Mouse (Mus musculus): ENCODE measurements around the gene Olfr311. TPM values are rescaled to one million over a fixed set of nuclear protein-coding genes. Genes with fewer than 3 reads are reported as not detected.
"Not testable (repeated sequence)": the region's sequence is repeated elsewhere in the genome, so short reads cannot be mapped to it uniquely, and the experiment has no call there.

The Olfr311 gene
- polyA plus RNA-seq (2015; fragmentation: Nextera tagmentation; extraction: Ambion mirVana) = not detected in 2 replicates

GRCm38 (mm10) chr11:58838951-58839350 is at the start of gene Olfr311:
Gene Olfr311, plus strand, starts transcription at chr11:58839251.
- not testable (repeated sequence) for H3K4me3 ChIP-seq (ENCODE audit: low read length); H3K4me2 ChIP-seq (replicated peaks; ENCODE audit: low read depth, low read length); H3K9ac ChIP-seq (replicated peaks; ENCODE audit: low read length); H3K9me3 ChIP-seq (ENCODE audit: low read length); H3K36me3 ChIP-seq (ENCODE audit: insufficient read depth, low read length); H3K4me1 ChIP-seq (ENCODE audit: insufficient read depth, low read length); H3K27me3 ChIP-seq (ENCODE audit: insufficient read depth, low read length); ATAC-seq (ENCODE audit: low FRiP score, low TSS enrichment); H3K27ac ChIP-seq (ENCODE audit: low read length)

- no peaks in the 10 kb centered on the region for H3K27me3 ChIP-seq (ENCODE audit: insufficient read depth, low read length)
- no peak overlapping the region for H3K4me2 ChIP-seq (replicated peaks; ENCODE audit: low read depth, low read length)
- no peak overlapping the region for H3K27ac ChIP-seq (ENCODE audit: low read length)
- H3K9me3 ChIP-seq (ENCODE audit: low read length) = no peaks in the 10 kb centered on the region
- H3K4me1 ChIP-seq (ENCODE audit: insufficient read depth, low read length) = no peaks in the 10 kb centered on the region
- WGBS = 28% methylated on average over 3 of the region's 3 CpGs
- no peak for ATAC-seq (ENCODE audit: low FRiP score, low TSS enrichment)
- H3K4me3 ChIP-seq (ENCODE audit: low read length) = no peak overlapping the region
- H3K9ac ChIP-seq (replicated peaks; ENCODE audit: low read length) = no peak overlapping the region
- no peaks in the 10 kb centered on the region for H3K36me3 ChIP-seq (ENCODE audit: insufficient read depth, low read length)
Observed at GRCm38 (mm10) chr11:58789532-58789931, 49.5 kb upstream of the Olfr311 start.

- Histone ChIP-seq H3K4me1 (ENCODE audit: insufficient read depth, low read length) (no peaks in the 10 kb centered on the region), H3K36me3 (ENCODE audit: insufficient read depth, low read length) (no peaks in the 10 kb centered on the region), H3K4me2 (replicated peaks; ENCODE audit: low read depth, low read length) (no peak overlapping the region), H3K9me3 (ENCODE audit: low read length) (no peaks in the 10 kb centered on the region), H3K27me3 (ENCODE audit: insufficient read depth, low read length) (no peaks in the 10 kb centered on the region), H3K27ac (ENCODE audit: low read length) (no peak overlapping the region), H3K9ac (replicated peaks; ENCODE audit: low read length) (no peak overlapping the region), H3K4me3 (ENCODE audit: low read length) (no peak overlapping the region)
- ATAC-seq (ENCODE audit: low FRiP score, low TSS enrichment) = no peak
- WGBS = 50% methylated on average over 2 of the region's 2 CpGs
Observed at GRCm38 (mm10) chr11:58790053-58790452, 49.0 kb upstream of the Olfr311 start.

GRCm38 (mm10) chr11:58790646-58791045 is 48.4 kb upstream of the Olfr311 start:
- Histone ChIP-seq H3K27ac (ENCODE audit: low read length) (no peak overlapping the region), H3K27me3 (ENCODE audit: insufficient read depth, low read length) (no peaks in the 10 kb centered on the region), H3K9me3 (ENCODE audit: low read length) (no peaks in the 10 kb centered on the region), H3K4me1 (ENCODE audit: insufficient read depth, low read length) (no peaks in the 10 kb centered on the region), H3K4me2 (replicated peaks; ENCODE audit: low read depth, low read length) (no peak overlapping the region), H3K36me3 (ENCODE audit: insufficient read depth, low read length) (no peaks in the 10 kb centered on the region), H3K9ac (replicated peaks; ENCODE audit: low read length) (no peak overlapping the region), H3K4me3 (ENCODE audit: low read length) (no peak overlapping the region)
- ATAC-seq (ENCODE audit: low FRiP score, low TSS enrichment) = no peak
- WGBS = 75% methylated on average over 6 of the region's 6 CpGs

- H3K9me3 ChIP-seq (ENCODE audit: low read length) = no peaks in the 10 kb centered on the region
- H3K36me3 ChIP-seq (ENCODE audit: insufficient read depth, low read length) = no peaks in the 10 kb centered on the region
- H3K4me2 ChIP-seq (replicated peaks; ENCODE audit: low read depth, low read length) = no peak overlapping the region
- no peak overlapping the region for H3K9ac ChIP-seq (replicated peaks; ENCODE audit: low read length)
- no peak for ATAC-seq (ENCODE audit: low FRiP score, low TSS enrichment)
- 81% methylated on average over 1 of the region's 2 CpGs for WGBS
- no peak overlapping the region for H3K27ac ChIP-seq (ENCODE audit: low read length)
- no peaks in the 10 kb centered on the region for H3K4me1 ChIP-seq (ENCODE audit: insufficient read depth, low read length)
- no peaks in the 10 kb centered on the region for H3K27me3 ChIP-seq (ENCODE audit: insufficient read depth, low read length)
- H3K4me3 ChIP-seq (ENCODE audit: low read length) = no peak overlapping the region
Observed at GRCm38 (mm10) chr11:58795856-58796255, 43.2 kb upstream of the Olfr311 start.

GRCm38 (mm10) chr11:58796850-58797249 is 42.2 kb upstream of the Olfr311 start:
- H3K4me2 ChIP-seq (replicated peaks; ENCODE audit: low read depth, low read length) = no peak overlapping the region
- 68% methylated on average over 7 of the region's 7 CpGs for WGBS
- H3K27ac ChIP-seq (ENCODE audit: low read length) = no peak overlapping the region
- H3K9ac ChIP-seq (replicated peaks; ENCODE audit: low read length) = no peak overlapping the region
- no peaks in the 10 kb centered on the region for H3K27me3 ChIP-seq (ENCODE audit: insufficient read depth, low read length)
- no peaks in the 10 kb centered on the region for H3K9me3 ChIP-seq (ENCODE audit: low read length)
- H3K4me3 ChIP-seq (ENCODE audit: low read length) = no peak overlapping the region
- peaks cover 3% of the 10 kb centered on the region; the same call in 1 of the 2 replicates for H3K4me1 ChIP-seq (ENCODE audit: insufficient read depth, low read length)
- no peaks in the 10 kb centered on the region for H3K36me3 ChIP-seq (ENCODE audit: insufficient read depth, low read length)
- no peak for ATAC-seq (ENCODE audit: low FRiP score, low TSS enrichment)

GRCm38 (mm10) chr11:58799747-58800146 is 39.3 kb upstream of the Olfr311 start:
- WGBS = 76% methylated on average over 5 of the region's 5 CpGs
- no peak for ATAC-seq (ENCODE audit: low FRiP score, low TSS enrichment)
- H3K4me1 ChIP-seq (ENCODE audit: insufficient read depth, low read length) = peaks cover 8% of the 10 kb centered on the region; the same call in 1 of the 2 replicates
- no peaks in the 10 kb centered on the region for H3K9me3 ChIP-seq (ENCODE audit: low read length)
- no peak overlapping the region for H3K27ac ChIP-seq (ENCODE audit: low read length)
- no peaks in the 10 kb centered on the region for H3K27me3 ChIP-seq (ENCODE audit: insufficient read depth, low read length)
- H3K4me2 ChIP-seq (replicated peaks; ENCODE audit: low read depth, low read length) = no peak overlapping the region
- no peaks in the 10 kb centered on the region for H3K36me3 ChIP-seq (ENCODE audit: insufficient read depth, low read length)
- H3K9ac ChIP-seq (replicated peaks; ENCODE audit: low read length) = no peak overlapping the region
- H3K4me3 ChIP-seq (ENCODE audit: low read length) = no peak overlapping the region

GRCm38 (mm10) chr11:58801558-58802228 is 37.4 kb upstream of the Olfr311 start, which contains the start of gene Fam183b:
Gene Fam183b, minus strand, starts transcription at chr11:58801960.
- no peaks in the 10 kb centered on the region for H3K27me3 ChIP-seq (ENCODE audit: insufficient read depth, low read length)
- ATAC-seq (ENCODE audit: low FRiP score, low TSS enrichment) = peak; percentile 49; the same call in 1 of the 2 replicates
- H3K4me2 ChIP-seq (replicated peaks; ENCODE audit: low read depth, low read length) = no peak within 1 kb of the TSS
- no peak within 1 kb of the TSS for H3K27ac ChIP-seq (ENCODE audit: low read length)
- no peaks in the 10 kb centered on the region for H3K9me3 ChIP-seq (ENCODE audit: low read length)
- H3K4me3 ChIP-seq (ENCODE audit: low read length) = no peak within 1 kb of the TSS
- peaks cover 8% of the 10 kb centered on the region; the same call in 1 of the 2 replicates for H3K4me1 ChIP-seq (ENCODE audit: insufficient read depth, low read length)
- 37% methylated on average over 14 of the region's 14 CpGs for WGBS
- no peaks in the 10 kb centered on the region for H3K36me3 ChIP-seq (ENCODE audit: insufficient read depth, low read length)
- no peak within 1 kb of the TSS for H3K9ac ChIP-seq (replicated peaks; ENCODE audit: low read length)

GRCm38 (mm10) chr11:58803871-58804270 is 35.2 kb upstream of the Olfr311 start:
- H3K4me2 ChIP-seq (replicated peaks; ENCODE audit: low read depth, low read length) = no peak overlapping the region
- no peak for ATAC-seq (ENCODE audit: low FRiP score, low TSS enrichment)
- H3K27ac ChIP-seq (ENCODE audit: low read length) = no peak overlapping the region
- H3K9me3 ChIP-seq (ENCODE audit: low read length) = no peaks in the 10 kb centered on the region
- no peaks in the 10 kb centered on the region for H3K27me3 ChIP-seq (ENCODE audit: insufficient read depth, low read length)
- peaks cover 8% of the 10 kb centered on the region; the same call in 1 of the 2 replicates for H3K4me1 ChIP-seq (ENCODE audit: insufficient read depth, low read length)
- no peak overlapping the region for H3K4me3 ChIP-seq (ENCODE audit: low read length)
- H3K36me3 ChIP-seq (ENCODE audit: insufficient read depth, low read length) = no peaks in the 10 kb centered on the region
- H3K9ac ChIP-seq (replicated peaks; ENCODE audit: low read length) = no peak overlapping the region
- WGBS = 55% methylated on average over 4 of the region's 4 CpGs

GRCm38 (mm10) chr11:58804393-58804792 is 34.7 kb upstream of the Olfr311 start:
- 62% methylated on average over 2 of the region's 2 CpGs for WGBS
- H3K27ac ChIP-seq (ENCODE audit: low read length) = no peak overlapping the region
- ATAC-seq (ENCODE audit: low FRiP score, low TSS enrichment) = no peak

More at GRCm38 (mm10) chr11:58804393-58804792, 34.7 kb upstream of the Olfr311 start:
- Histone ChIP-seq H3K9me3 (ENCODE audit: low read length) (no peaks in the 10 kb centered on the region), H3K27me3 (ENCODE audit: insufficient read depth, low read length) (no peaks in the 10 kb centered on the region), H3K36me3 (ENCODE audit: insufficient read depth, low read length) (no peaks in the 10 kb centered on the region), H3K4me3 (ENCODE audit: low read length) (no peak overlapping the region), H3K4me2 (replicated peaks; ENCODE audit: low read depth, low read length) (no peak overlapping the region), H3K4me1 (ENCODE audit: insufficient read depth, low read length) (peaks cover 8% of the 10 kb centered on the region; the same call in 1 of the 2 replicates), H3K9ac (replicated peaks; ENCODE audit: low read length) (no peak overlapping the region)
